Comparison of ENCODE assay signal across 8 mouse cellular contexts in genomic region chr6:113483729-113484128, GRCm38 (mm10). TPM values are rescaled to one million over a fixed set of nuclear protein-coding genes. Genes with fewer than 3 reads are reported as not detected.
A peak's percentile ranks its signal among the peaks of the same experiment; 100 is the strongest.
DNase-seq lines count a peak whose midpoint lies in the region; ATAC-seq and TF ChIP-seq lines count a peak whose summit lies in the region.

No protein-coding gene starts in this region.

- TF ChIP-seq CTCF in MEL (IDR thresholded peaks at IDR 0.05 in 2 of 3, conservative IDR thresholded peaks at IDR 0.05 in 1 of 3; ENCODE audit: control insufficient read depth in 1 of 3, insufficient read depth in 1 of 3, low read depth in 2 of 3, low read length in 3 of 3, poor library complexity in 1 of 3, severe bottlenecking in 1 of 3), result no peak; a peak in 1 of 6 replicates

- peaks cover 0 to 17% of the 10 kb centered on the region in 2 experiments; a peak in 2 of 4 replicates for H3K36me3 ChIP-seq in MEL (ENCODE audit: control insufficient read depth in 1 of 2, insufficient read depth in 2 of 2, low read length in 2 of 2)
- H3K36me3 ChIP-seq in embryonic facial prominence, embryonic 12.5 days, result no peaks in the 10 kb centered on the region
- peaks cover 12% of the 10 kb centered on the region for H3K36me3 ChIP-seq in hindbrain, embryonic 13.5 days
- H3K36me3 ChIP-seq in stomach, embryonic 16.5 days (ENCODE audit: control insufficient read depth, insufficient read depth, low read length), result no peaks in the 10 kb centered on the region

- peak; percentile 31 to 45 for DNase-seq in heart, adult 18-20 months
- DNase-seq in heart, postnatal 25 days (ENCODE audit: low spot score), result no peak
- DNase-seq in MEL (ENCODE audit: low read depth, low spot score), result peak; percentile 63
- DNase-seq in lung, postnatal 10 days, result peak; percentile 40
- DNase-seq in left cerebral cortex, postnatal 36 days (ENCODE audit: low spot score in 2 of 2), result no peak

- H3K9me3 ChIP-seq in MEL (replicated peaks; ENCODE audit: insufficient read depth, low read length), result no peaks in the 10 kb centered on the region
- no peaks in the 10 kb centered on the region for H3K9me3 ChIP-seq in embryonic facial prominence, embryonic 12.5 days
- no peaks in the 10 kb centered on the region for H3K9me3 ChIP-seq in hindbrain, embryonic 13.5 days
- H3K9me3 ChIP-seq in stomach, embryonic 16.5 days (replicated peaks; ENCODE audit: control insufficient read depth, low read length), result no peaks in the 10 kb centered on the region

- 0 out of 4 replicates have a peak, but pooled peaks cover 0 to 2% of the 10 kb centered on the region in 2 experiments for H3K27me3 ChIP-seq in MEL (ENCODE audit: control insufficient read depth in 1 of 2, insufficient read depth in 2 of 2, low read length in 2 of 2)
- H3K27me3 ChIP-seq in embryonic facial prominence, embryonic 12.5 days, result peaks cover 40% of the 10 kb centered on the region
- peaks cover 7% of the 10 kb centered on the region; the same call in 1 of the 2 replicates for H3K27me3 ChIP-seq in hindbrain, embryonic 13.5 days
- H3K27me3 ChIP-seq in stomach, embryonic 16.5 days (ENCODE audit: control insufficient read depth, insufficient read depth, low read length), result 0 out of 2 replicates have a peak, but pooled peaks cover 7% of the 10 kb centered on the region

- no peak; the same call in 1 of the 2 replicates for ATAC-seq in embryonic facial prominence, embryonic 12.5 days (ENCODE audit: insufficient number of reproducible peaks, insufficient read depth, low FRiP score, low TSS enrichment)
- peak; percentile 62 for ATAC-seq in hindbrain, embryonic 13.5 days (ENCODE audit: low FRiP score)
- 0 out of 2 replicates have a peak, but pooled peaks have one; percentile 16 for ATAC-seq in stomach, embryonic 16.5 days (ENCODE audit: insufficient read depth, low FRiP score)

- H3K4me2 ChIP-seq in embryonic facial prominence, embryonic 12.5 days (replicated peaks), result peak overlapping the region; percentile 77
- peak overlapping the region; percentile 91 for H3K4me2 ChIP-seq in hindbrain, embryonic 13.5 days
- H3K4me2 ChIP-seq in stomach, embryonic 16.5 days (ENCODE audit: low read depth, low read length), result peak overlapping the region; percentile 89

- no peak for TF ChIP-seq RAD21 in MEL (IDR thresholded peaks at IDR 0.05; ENCODE audit: low read depth, low read length)

- whole genome bisulfite sequencing in embryonic facial prominence, embryonic 12.5 days, result 14% methylated on average over 10 of the region's 10 CpGs
- WGBS in hindbrain, embryonic 13.5 days, result 15% methylated on average over 10 of the region's 10 CpGs
- WGBS in stomach, embryonic 16.5 days, result 8% methylated on average over 10 of the region's 10 CpGs

- 0 out of 2 replicates have a peak, but pooled peaks cover 2% of the 10 kb centered on the region for H3K79me2 ChIP-seq in MEL (ENCODE audit: control insufficient read depth, insufficient read depth, low read length, poor library complexity)

- H3K27ac ChIP-seq in MEL (ENCODE audit: control insufficient read depth, low read depth, low read length), result peak overlapping the region; percentile 69
- peak overlapping the region; percentile 72; the same call in 1 of the 2 replicates for H3K27ac ChIP-seq in embryonic facial prominence, embryonic 12.5 days
- H3K27ac ChIP-seq in hindbrain, embryonic 13.5 days, result peak overlapping the region; percentile 89
- peak overlapping the region; percentile 72 for H3K27ac ChIP-seq in stomach, embryonic 16.5 days (ENCODE audit: low read length)

- intact Hi-C loops in heart, postnatal 25 days (cut with DNase I), result loop anchor here (10.0 kb wide), 1 partner anchor 211 kb away; the partner anchor contains the start of gene Tatdn2
- intact Hi-C loops in left cerebral cortex, postnatal 36 days (cut with DNase I), result loop anchor here (2.0 to 5.0 kb wide), 2 partner anchors 17 to 41 kb away; partner anchors contain the start of genes Jagn1 and Prrt3

- TF ChIP-seq EP300 in MEL (IDR thresholded peaks at IDR 0.05; ENCODE audit: low read depth in 1 of 2, low read length in 2 of 2), result no peak

- peaks cover 6 to 21% of the 10 kb centered on the region in 2 experiments for H3K4me1 ChIP-seq in MEL (ENCODE audit: control insufficient read depth in 1 of 2, insufficient read depth in 2 of 2, low read length in 2 of 2)
- H3K4me1 ChIP-seq in embryonic facial prominence, embryonic 12.5 days, result peaks cover 26% of the 10 kb centered on the region; the same call in 1 of the 2 replicates
- peaks cover 50% of the 10 kb centered on the region for H3K4me1 ChIP-seq in hindbrain, embryonic 13.5 days (replicated peaks)
- H3K4me1 ChIP-seq in stomach, embryonic 16.5 days (ENCODE audit: control insufficient read depth, insufficient read depth, low read length), result peaks cover 21% of the 10 kb centered on the region

- no peak for TF ChIP-seq POLR2A in MEL (IDR thresholded peaks at IDR 0.05; ENCODE audit: control insufficient read depth in 1 of 2, insufficient read depth in 1 of 2, low read depth in 1 of 2, low read length in 2 of 2, poor library complexity in 1 of 2)

- peak overlapping the region; percentile 83 for H3K9ac ChIP-seq in MEL (ENCODE audit: control insufficient read depth, low read depth, low read length, poor library complexity, severe bottlenecking)
- H3K9ac ChIP-seq in embryonic facial prominence, embryonic 12.5 days, result peak overlapping the region; percentile 58
- peak overlapping the region; percentile 89 for H3K9ac ChIP-seq in hindbrain, embryonic 13.5 days
- H3K9ac ChIP-seq in stomach, embryonic 16.5 days (ENCODE audit: low read length), result peak overlapping the region; percentile 69

- H3K4me3 ChIP-seq in MEL (ENCODE audit: control insufficient read depth in 1 of 2, insufficient read depth in 1 of 2, low read depth in 2 of 2, low read length in 2 of 2), result peak overlapping the region; percentile 73 to 84
- H3K4me3 ChIP-seq in embryonic facial prominence, embryonic 12.5 days, result peak overlapping the region; percentile 46
- H3K4me3 ChIP-seq in hindbrain, embryonic 13.5 days, result peak overlapping the region; percentile 56
- H3K4me3 ChIP-seq in stomach, embryonic 16.5 days (replicated peaks; ENCODE audit: low read length), result peak overlapping the region; percentile 52

RNA-seq across cellular contexts. Expression of gene Creld1, which starts 0.6 kb away (rescaled TPM):
- total RNA-seq in heart, adult 18-20 months (2021), result 10 to 100 TPM; 47.6 to 55.7 TPM
- total RNA-seq in heart, postnatal 25 days (2021), result 10 to 100 TPM; 52.2 to 55.6 TPM
- 4.1 and 5.9 TPM in 2 replicates for total RNA-seq in MEL (2012; rRNA removed)
- polyA plus RNA-seq in MEL (2012; ENCODE audit: insufficient read depth in 1 of 2, insufficient read length in 2 of 2, low read depth in 1 of 2, low replicate concordance in 2 of 2, missing spikeins in 1 of 2), result 10 to 100 TPM in 1 of 2 experiments, not detected in 1; 26.7 TPM
- polyA plus RNA-seq in embryonic facial prominence, embryonic 12.5 days (2016; fragmentation: Nextera tagmentation; extraction: Ambion mirVana), result 20.1 and 23.1 TPM in 2 replicates
- polyA plus RNA-seq in hindbrain, embryonic 13.5 days (2015; fragmentation: Nextera tagmentation; extraction: Ambion mirVana), result 67.2 and 72.4 TPM in 2 replicates
- 22.9 and 23.9 TPM in 2 replicates for polyA plus RNA-seq in stomach, embryonic 16.5 days (2015; fragmentation: Nextera tagmentation; extraction: Ambion mirVana)
- 100 to 1,000 TPM; 102 to 119 TPM for total RNA-seq in left cerebral cortex, postnatal 36 days (2021)

RNA-seq across cellular contexts. Expression of gene Il17rc, which starts 12.5 kb away (rescaled TPM):
- total RNA-seq in heart, adult 18-20 months (2021), result 1 to 10 TPM; 6.3 to 7.2 TPM
- 10 to 100 TPM in 1 of 2 experiments, 1 to 10 TPM in 1; 8.2 to 10.0 TPM for total RNA-seq in heart, postnatal 25 days (2021)
- 0.52 and 1.2 TPM in 2 replicates for total RNA-seq in MEL (2012; rRNA removed)
- polyA plus RNA-seq in MEL (2012; ENCODE audit: insufficient read depth in 1 of 2, insufficient read length in 2 of 2, low read depth in 1 of 2, low replicate concordance in 2 of 2, missing spikeins in 1 of 2), result 1 to 10 TPM in 1 of 2 experiments, not detected in 1; 1.8 TPM
- 3.9 and 5.4 TPM in 2 replicates for polyA plus RNA-seq in embryonic facial prominence, embryonic 12.5 days (2016; fragmentation: Nextera tagmentation; extraction: Ambion mirVana)
- 2.0 and 2.4 TPM in 2 replicates for polyA plus RNA-seq in hindbrain, embryonic 13.5 days (2015; fragmentation: Nextera tagmentation; extraction: Ambion mirVana)
- polyA plus RNA-seq in stomach, embryonic 16.5 days (2015; fragmentation: Nextera tagmentation; extraction: Ambion mirVana), result 36.8 and 45.0 TPM in 2 replicates
- total RNA-seq in left cerebral cortex, postnatal 36 days (2021), result 1 to 10 TPM; 4.7 to 5.3 TPM

RNA-seq across cellular contexts. Expression of gene Prrt3, which starts 18.0 kb away (rescaled TPM):
- total RNA-seq in heart, adult 18-20 months (2021), result not detected
- not detected for total RNA-seq in heart, postnatal 25 days (2021)
- 0.08 TPM in 1 of 2 replicates, not detected in the other for total RNA-seq in MEL (2012; rRNA removed)
- polyA plus RNA-seq in MEL (2012; ENCODE audit: insufficient read depth in 1 of 2, insufficient read length in 2 of 2, low read depth in 1 of 2, low replicate concordance in 2 of 2, missing spikeins in 1 of 2), result under 1 TPM in 1 of 2 experiments, not detected in 1; 0.10 TPM
- polyA plus RNA-seq in embryonic facial prominence, embryonic 12.5 days (2016; fragmentation: Nextera tagmentation; extraction: Ambion mirVana), result 2.9 and 3.5 TPM in 2 replicates
- polyA plus RNA-seq in hindbrain, embryonic 13.5 days (2015; fragmentation: Nextera tagmentation; extraction: Ambion mirVana), result 5.3 and 7.1 TPM in 2 replicates
- polyA plus RNA-seq in stomach, embryonic 16.5 days (2015; fragmentation: Nextera tagmentation; extraction: Ambion mirVana), result 0.19 and 0.52 TPM in 2 replicates
- total RNA-seq in left cerebral cortex, postnatal 36 days (2021), result 10 to 100 TPM; 59.4 to 59.9 TPM

RNA-seq across cellular contexts. Expression of gene Il17re, which starts 25.4 kb away (rescaled TPM):
- total RNA-seq in heart, adult 18-20 months (2021), result 1 to 10 TPM in 1 of 2 experiments, under 1 TPM in 1; 0.69 to 1.2 TPM
- total RNA-seq in heart, postnatal 25 days (2021), result 1 to 10 TPM in 1 of 2 experiments, under 1 TPM in 1; 0.78 to 1.1 TPM
- total RNA-seq in MEL (2012; rRNA removed), result 0.13 TPM in 1 of 2 replicates, not detected in the other
- not detected for polyA plus RNA-seq in MEL (2012; ENCODE audit: insufficient read depth in 1 of 2, insufficient read length in 2 of 2, low read depth in 1 of 2, low replicate concordance in 2 of 2, missing spikeins in 1 of 2)
- polyA plus RNA-seq in embryonic facial prominence, embryonic 12.5 days (2016; fragmentation: Nextera tagmentation; extraction: Ambion mirVana), result 3.4 and 3.9 TPM in 2 replicates
- 0.09 and 0.17 TPM in 2 replicates for polyA plus RNA-seq in hindbrain, embryonic 13.5 days (2015; fragmentation: Nextera tagmentation; extraction: Ambion mirVana)
- polyA plus RNA-seq in stomach, embryonic 16.5 days (2015; fragmentation: Nextera tagmentation; extraction: Ambion mirVana), result 21.1 and 28.9 TPM in 2 replicates
- under 1 TPM; 0.54 to 0.57 TPM for total RNA-seq in left cerebral cortex, postnatal 36 days (2021)

RNA-seq across cellular contexts. Expression of gene Jagn1, which starts 41.4 kb away (rescaled TPM):
- 10 to 100 TPM; 20.8 to 22.8 TPM for total RNA-seq in heart, adult 18-20 months (2021)
- 10 to 100 TPM; 22.2 TPM for total RNA-seq in heart, postnatal 25 days (2021)
- 82.8 and 95.6 TPM in 2 replicates for total RNA-seq in MEL (2012; rRNA removed)
- polyA plus RNA-seq in MEL (2012; ENCODE audit: insufficient read depth in 1 of 2, insufficient read length in 2 of 2, low read depth in 1 of 2, low replicate concordance in 2 of 2, missing spikeins in 1 of 2), result 10 to 100 TPM in 1 of 2 experiments, not detected in 1; 80.6 TPM
- polyA plus RNA-seq in embryonic facial prominence, embryonic 12.5 days (2016; fragmentation: Nextera tagmentation; extraction: Ambion mirVana), result 75.0 and 81.6 TPM in 2 replicates
- 92.9 and 96.9 TPM in 2 replicates for polyA plus RNA-seq in hindbrain, embryonic 13.5 days (2015; fragmentation: Nextera tagmentation; extraction: Ambion mirVana)
- 86.0 and 88.5 TPM in 2 replicates for polyA plus RNA-seq in stomach, embryonic 16.5 days (2015; fragmentation: Nextera tagmentation; extraction: Ambion mirVana)
- total RNA-seq in left cerebral cortex, postnatal 36 days (2021), result 10 to 100 TPM; 38.0 to 41.8 TPM

Comparison
In these comparisons a context has a peak if more than half of its experiments do, and no peak if none do; other contexts are left out.
1. DNase-seq: peak in heart, adult 18-20 months (2 of 2), MEL (single experiment) and lung, postnatal 10 days (single experiment); none in heart, postnatal 25 days (single experiment) and left cerebral cortex, postnatal 36 days (0 of 2).
2. RNA of gene Prrt3, which starts 18.0 kb away (total RNA-seq): 59.4 to 59.9 TPM in left cerebral cortex, postnatal 36 days; 0.08 TPM in MEL, not detected in heart, postnatal 25 days and not detected in heart, adult 18-20 months; every median in the first group is over 10 times any median in the second.
3. Peak in every context shown above with its lines, with median percentiles within 50 percentile points of each other: H3K27ac ChIP-seq, H3K4me3 ChIP-seq, H3K9ac ChIP-seq and H3K4me2 ChIP-seq.